Mouse (Mus musculus) megakaryocyte, embryonic 14.5 days (primary cell): ENCODE measurements at regions not wholly inside any gene's neighbourhood (a gene's known extent, or its start where the extent isn't known, plus 50 kb on each side); places are given as distances from the start of the nearest gene placed in this dataset.

Experiments used
- FLI1 ChIP-seq: IDR thresholded peaks from 2 replicates; pipeline ENCODE4 v1.6.1; 2012; ENCODE audit warnings: low read length, inconsistent platforms, mixed read lengths
- GATA1 ChIP-seq: IDR thresholded peaks from 3 replicates; pipeline ENCODE4 v1.6.1; 2012; ENCODE audit warnings: mixed read lengths, low read length, inconsistent platforms, borderline replicate concordance

DNA sequence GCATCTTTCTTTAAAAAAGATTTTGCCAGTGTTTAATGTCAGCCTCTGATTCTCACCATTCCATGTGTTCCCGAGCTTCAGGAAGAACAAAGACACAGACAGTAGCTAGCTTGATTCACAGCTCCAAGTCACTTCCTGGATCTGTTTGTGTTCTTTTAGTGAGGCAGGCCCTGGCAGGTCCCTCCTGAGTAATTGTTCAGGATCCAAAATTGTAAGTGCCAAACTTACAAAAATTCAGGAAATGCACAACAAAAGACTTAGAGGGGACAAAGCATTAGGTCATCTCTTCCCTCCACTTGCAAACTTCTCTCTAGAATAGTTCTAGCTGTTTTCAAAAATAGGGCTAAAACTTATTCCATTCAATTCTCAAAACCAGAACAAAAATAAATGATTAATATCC, 546.3 kb upstream of the Klf6 start:
- TF ChIP-seq FLI1 (no peak), GATA1 (no peak)
